In the genomic region with DNA sequence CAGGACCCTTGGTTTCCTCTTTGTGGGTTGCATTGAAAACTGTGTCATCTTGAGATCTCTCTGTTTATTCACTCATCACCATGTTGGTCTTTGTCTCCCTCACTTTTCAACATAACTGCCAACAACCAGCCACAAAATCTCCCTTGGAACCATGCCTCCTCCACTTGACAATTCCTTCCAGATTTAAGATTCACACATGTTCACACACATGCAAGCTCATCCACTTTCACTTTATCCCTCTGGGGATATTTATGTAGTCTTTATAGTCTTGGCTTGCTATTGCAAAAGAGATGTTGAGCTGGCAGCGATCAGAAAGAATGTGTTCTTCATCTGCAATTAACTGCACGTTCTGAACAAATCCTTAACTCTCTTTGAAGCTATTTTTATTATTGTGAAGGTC, we compare ENCODE assay signal across 29 mouse cellular contexts. TPM values are rescaled to one million over a fixed set of nuclear protein-coding genes. Genes with fewer than 3 reads are reported as not detected.
DNase-seq lines count a peak whose midpoint lies in the region; ATAC-seq and TF ChIP-seq lines count a peak whose summit lies in the region.
"Had no signal": no experiment of that assay in that cellular context is flagged by ENCODE, and none has a peak within 500 bp of the region (broad histone marks: within the 10 kb centered on the region; RNA-seq: fewer than 3 reads in every experiment).

No protein-coding gene starts in this region.

- TF ChIP-seq POLR2A in myocyte (IDR thresholded peaks at IDR 0.05; ENCODE audit: insufficient read length, low read depth), result no peak

- WGBS in forebrain, embryonic 14.5 days, result 29% methylated on average over 2 of the region's 2 CpGs
- 28% methylated on average over 2 of the region's 2 CpGs for WGBS in forebrain, embryonic 16.5 days
- 38% methylated on average over 2 of the region's 2 CpGs for WGBS in lung, embryonic 14.5 days

- no peak overlapping the region for H3K4me2 ChIP-seq in forebrain, embryonic 14.5 days (ENCODE audit: low read length)
- H3K4me2 ChIP-seq in forebrain, embryonic 16.5 days (ENCODE audit: low read length), result no peak overlapping the region
- H3K4me2 ChIP-seq in lung, embryonic 14.5 days, result no peak overlapping the region
- H3K4me2 ChIP-seq in myocyte (ENCODE audit: low read depth), result no peak overlapping the region
- H3K4me2 ChIP-seq: hindbrain, embryonic 14.5 days; limb, embryonic 15.5 days; liver, embryonic 15.5 days; midbrain, embryonic 15.5 days had no signal

- no peak for ATAC-seq in forebrain, embryonic 14.5 days
- ATAC-seq in forebrain, embryonic 16.5 days, result no peak
- ATAC-seq in lung, embryonic 14.5 days (ENCODE audit: insufficient read depth), result no peak
- ATAC-seq: activated CD4-positive, CD25-positive, alpha-beta regulatory T cell, adult 4 months; CD4-positive, CD25-positive, alpha-beta regulatory T cell, adult 4 months; inflammation-experienced regulatory T-cells, adult 6 months; midbrain, embryonic 15.5 days had no signal

- no peak overlapping the region for H3ac ChIP-seq in myocyte (ENCODE audit: control insufficient read depth, insufficient read length)

- no peak for TF ChIP-seq CTCF in lung, embryonic 14.5 days (IDR thresholded peaks at IDR 0.05; ENCODE audit: low read depth)

- no peaks in the 10 kb centered on the region for H3K4me1 ChIP-seq in forebrain, embryonic 14.5 days (ENCODE audit: control insufficient read depth, insufficient read depth, low read length)
- H3K4me1 ChIP-seq in forebrain, embryonic 16.5 days (replicated peaks; ENCODE audit: control insufficient read depth, insufficient read depth, low read length), result no peaks in the 10 kb centered on the region
- H3K4me1 ChIP-seq in lung, embryonic 14.5 days (ENCODE audit: insufficient read depth), result no peaks in the 10 kb centered on the region
- H3K4me1 ChIP-seq: forebrain, embryonic 10.5 days; heart, embryonic 10.5 days; limb, embryonic 15.5 days; liver, embryonic 15.5 days; midbrain, embryonic 15.5 days had no signal

- no peak overlapping the region for H3K9ac ChIP-seq in forebrain, embryonic 14.5 days (ENCODE audit: low read length)
- H3K9ac ChIP-seq in forebrain, embryonic 16.5 days (replicated peaks; ENCODE audit: low read depth, low read length), result no peak overlapping the region
- no peak overlapping the region for H3K9ac ChIP-seq in lung, embryonic 14.5 days
- H3K9ac ChIP-seq: hindbrain, embryonic 14.5 days; limb, embryonic 15.5 days; liver, embryonic 15.5 days; midbrain, embryonic 15.5 days had no signal

- DNase-seq in forebrain, embryonic 14.5 days (ENCODE audit: low spot score), result peak; percentile 10
- peak; percentile 41 for DNase-seq in lung, embryonic 14.5 days
- DNase-seq in lung, postnatal 25 days (ENCODE audit: low spot score), result no peak
- DNase-seq in right cerebral cortex, postnatal 25 days, result peak; percentile 5
- no peak for DNase-seq in right cerebral cortex, adult 18-20 months
- DNase-seq in natural killer cell, adult 2 months (ENCODE audit: low spot score in 2 of 2), result no peak
- DNase-seq: adrenal gland, postnatal 10 days; cerebellum, adult 8-10 months; cerebellum, postnatal 36 days; heart, postnatal 4 days; kidney, adult 18-20 months; kidney, postnatal 10 days; thymus, postnatal 14 days had no signal

- H3K27ac ChIP-seq in forebrain, embryonic 14.5 days (ENCODE audit: low read depth, low read length), result no peak overlapping the region
- H3K27ac ChIP-seq in forebrain, embryonic 16.5 days (ENCODE audit: low read length), result no peak overlapping the region
- no peak overlapping the region for H3K27ac ChIP-seq in lung, embryonic 14.5 days (ENCODE audit: low read depth)
- H3K27ac ChIP-seq: forebrain, embryonic 10.5 days; heart, embryonic 10.5 days; hindbrain, embryonic 14.5 days; limb, embryonic 15.5 days; liver, embryonic 15.5 days; macrophage; midbrain, embryonic 15.5 days had no signal

- H3K36me3 ChIP-seq in forebrain, embryonic 14.5 days (ENCODE audit: control insufficient read depth, insufficient read depth, low read length), result no peaks in the 10 kb centered on the region
- H3K36me3 ChIP-seq in forebrain, embryonic 16.5 days (ENCODE audit: control insufficient read depth, insufficient read depth), result no peaks in the 10 kb centered on the region
- no peaks in the 10 kb centered on the region for H3K36me3 ChIP-seq in lung, embryonic 14.5 days (ENCODE audit: insufficient read depth)
- no peaks in the 10 kb centered on the region for H3K36me3 ChIP-seq in myocyte (ENCODE audit: control insufficient read depth, insufficient read depth)
- H3K36me3 ChIP-seq: forebrain, embryonic 10.5 days; heart, embryonic 10.5 days; limb, embryonic 15.5 days; liver, embryonic 15.5 days; midbrain, embryonic 15.5 days had no signal

- no peak overlapping the region for H3K4me3 ChIP-seq in forebrain, embryonic 14.5 days (ENCODE audit: low read depth, low read length)
- no peak overlapping the region for H3K4me3 ChIP-seq in forebrain, embryonic 16.5 days (replicated peaks; ENCODE audit: low read length)
- H3K4me3 ChIP-seq in lung, embryonic 14.5 days (ENCODE audit: low read depth, low read length), result no peak overlapping the region
- no peak overlapping the region for H3K4me3 ChIP-seq in myocyte
- H3K4me3 ChIP-seq: forebrain, embryonic 10.5 days; heart, embryonic 10.5 days; limb, embryonic 15.5 days; liver, embryonic 15.5 days; midbrain, embryonic 15.5 days had no signal

- H3K27me3 ChIP-seq in forebrain, embryonic 14.5 days (replicated peaks; ENCODE audit: control insufficient read depth, insufficient read depth, low read length), result no peaks in the 10 kb centered on the region
- H3K27me3 ChIP-seq in forebrain, embryonic 16.5 days (replicated peaks; ENCODE audit: control insufficient read depth, insufficient read depth, low read length), result no peaks in the 10 kb centered on the region
- no peaks in the 10 kb centered on the region for H3K27me3 ChIP-seq in lung, embryonic 14.5 days (ENCODE audit: insufficient read depth, low read length)
- H3K27me3 ChIP-seq in myocyte (ENCODE audit: control insufficient read depth, insufficient read depth, insufficient read length), result no peaks in the 10 kb centered on the region
- H3K27me3 ChIP-seq: limb, embryonic 15.5 days; liver, embryonic 15.5 days; midbrain, embryonic 15.5 days had no signal

- H3K79me2 ChIP-seq in myocyte (ENCODE audit: control insufficient read depth, insufficient read depth), result no peaks in the 10 kb centered on the region

- H3K9me3 ChIP-seq in forebrain, embryonic 14.5 days (replicated peaks; ENCODE audit: control insufficient read depth, low read length), result no peaks in the 10 kb centered on the region
- no peaks in the 10 kb centered on the region for H3K9me3 ChIP-seq in forebrain, embryonic 16.5 days (ENCODE audit: control insufficient read depth, low read length)
- H3K9me3 ChIP-seq in lung, embryonic 14.5 days (ENCODE audit: low read depth, low read length), result no peaks in the 10 kb centered on the region
- H3K9me3 ChIP-seq: forebrain, embryonic 10.5 days; heart, embryonic 10.5 days; limb, embryonic 15.5 days; liver, embryonic 15.5 days; midbrain, embryonic 15.5 days had no signal

TF ChIP-seq in myocyte, 11 proteins besides CTCF, POLR2A, EP300 and RAD21:
- TF ChIP-seq CEBPB (IDR thresholded peaks at IDR 0.05; ENCODE audit: insufficient read depth, poor library complexity, severe bottlenecking), result 0 out of 2 replicates have a peak, but pooled peaks have one; percentile 36
- TF ChIP-seq MAX (IDR thresholded peaks at IDR 0.05; ENCODE audit: low read depth), result no peak

RNA-seq across cellular contexts. Expression of gene Slc22a22, which starts 20.1 kb away (rescaled TPM):
- not detected in 2 replicates for polyA plus RNA-seq in forebrain, embryonic 14.5 days (2014; fragmentation: Nextera tagmentation; extraction: Ambion mirVana)
- not detected in 2 replicates for polyA plus RNA-seq in forebrain, embryonic 16.5 days (2015; fragmentation: Nextera tagmentation; extraction: Ambion mirVana)
- not detected in 2 replicates for polyA plus RNA-seq in lung, embryonic 14.5 days (2014; fragmentation: Nextera tagmentation; extraction: Ambion mirVana)
- not detected for polyA plus RNA-seq in myocyte (2012; fragmentation: generic; extraction: Trizol)
- polyA plus RNA-seq: activated CD4-positive, CD25-positive, alpha-beta regulatory T cell, adult 4 months; CD4-positive, CD25-positive, alpha-beta regulatory T cell, adult 4 months; forebrain, embryonic 10.5 days; frontal cortex, adult 2 months; heart, embryonic 10.5 days; heart, embryonic 16.5 days; hindbrain, embryonic 14.5 days; inflammation-experienced regulatory T-cells, adult 6 months; limb, embryonic 15.5 days; liver, embryonic 15.5 days; macrophage; midbrain, embryonic 15.5 days; neural tube, embryonic 14.5 days; stomach, embryonic 14.5 days had no signal

Comparison
In these comparisons a context has a peak if more than half of its experiments do, and no peak if none do; other contexts are left out.
1. DNase-seq: peak in forebrain, embryonic 14.5 days (single experiment), lung, embryonic 14.5 days (single experiment) and right cerebral cortex, postnatal 25 days (single experiment); none in lung, postnatal 25 days (single experiment), right cerebral cortex, adult 18-20 months (single experiment) and natural killer cell, adult 2 months (0 of 2).